Mouse (Mus musculus): ENCODE results near the gene Vpreb2. TPM values are rescaled to one million over a fixed set of nuclear protein-coding genes. Genes with fewer than 3 reads are reported as not detected.

Vpreb2 gene
- polyA plus RNA-seq, 1 experiment = not detected

- Histone ChIP-seq H3K27me3 (replicated peaks; ENCODE audit: control insufficient read depth, insufficient read depth, low read length) (no peaks in the 10 kb centered on the region), H3K27ac (ENCODE audit: insufficient read depth, low read depth, low read length) (no peak overlapping the region), H3K4me1 (ENCODE audit: control insufficient read depth, insufficient read depth, low read length) (no peaks in the 10 kb centered on the region), H3K36me3 (ENCODE audit: control insufficient read depth, insufficient read depth, low read length) (no peaks in the 10 kb centered on the region), H3K4me3 (ENCODE audit: insufficient read depth, low read depth, low read length) (no peak overlapping the region)
- no peak for DNase-seq
- 59% methylated on average over 8 of the region's 8 CpGs for WGBS
- no peak for TF ChIP-seq CTCF (conservative IDR thresholded peaks at IDR 0.05; ENCODE audit: insufficient read depth, insufficient read length, low read depth, low read length)
- TF ChIP-seq POLR2A (IDR thresholded peaks at IDR 0.05; ENCODE audit: low read depth, low read length) = no peak
These were observed 42.7 kb downstream of the Vpreb2 start for GRCm38 (mm10) chr16:18022780-18023557.

- H3K4me3 ChIP-seq (ENCODE audit: insufficient read depth, low read depth, low read length) = no peak overlapping the region
- H3K36me3 ChIP-seq (ENCODE audit: control insufficient read depth, insufficient read depth, low read length) = no peaks in the 10 kb centered on the region
- H3K4me1 ChIP-seq (ENCODE audit: control insufficient read depth, insufficient read depth, low read length) = no peaks in the 10 kb centered on the region
- DNase-seq = no peak
- TF ChIP-seq CTCF (conservative IDR thresholded peaks at IDR 0.05; ENCODE audit: insufficient read depth, insufficient read length, low read depth, low read length) (no peak), POLR2A (IDR thresholded peaks at IDR 0.05; ENCODE audit: low read depth, low read length) (no peak)
- no peak overlapping the region for H3K27ac ChIP-seq (ENCODE audit: insufficient read depth, low read depth, low read length)
- 65% methylated on average over 2 of the region's 2 CpGs for WGBS
- H3K27me3 ChIP-seq (replicated peaks; ENCODE audit: control insufficient read depth, insufficient read depth, low read length) = no peaks in the 10 kb centered on the region
These were observed 47.1 kb downstream of the Vpreb2 start for GRCm38 (mm10) chr16:18027371-18027770.

Other genes with a start within 250 kb of the Vpreb2 start
- 48.6 and 54.3 TPM in 2 replicates for gene Med15, start 247.5 kb upstream of the Vpreb2 start, polyA plus RNA-seq (2012; rRNA removed)
- gene Klhl22, start 220.8 kb upstream of the Vpreb2 start, polyA plus RNA-seq (2012; rRNA removed) = 50.9 and 69.4 TPM in 2 replicates
- 26.8 and 38.2 TPM in 2 replicates for gene Scarf2, start 183.1 kb upstream of the Vpreb2 start, polyA plus RNA-seq (2012; rRNA removed)
- gene B830017H08Rik, start 147.3 kb upstream of the Vpreb2 start, polyA plus RNA-seq (2012; rRNA removed) = 6.2 and 7.9 TPM in 2 replicates
- gene Car15, start 142.1 kb upstream of the Vpreb2 start, polyA plus RNA-seq (2012; rRNA removed) = 372 and 440 TPM in 2 replicates
- 7.7 and 10.3 TPM in 2 replicates for gene Gm20518, start 88.8 kb upstream of the Vpreb2 start, polyA plus RNA-seq (2012; rRNA removed)
- 0.12 and 0.14 TPM in 2 replicates for gene Tssk1, start 86.2 kb upstream of the Vpreb2 start, polyA plus RNA-seq (2012; rRNA removed)
- gene Dgcr2, start 81.9 kb upstream of the Vpreb2 start, polyA plus RNA-seq (2012; rRNA removed) = 99.8 and 127 TPM in 2 replicates
- 0.05 and 0.27 TPM in 2 replicates for gene Tssk2, start 81.8 kb upstream of the Vpreb2 start, polyA plus RNA-seq (2012; rRNA removed)
- gene Ess2, start 69.1 kb upstream of the Vpreb2 start, polyA plus RNA-seq (2012; rRNA removed) = 14.2 and 16.2 TPM in 2 replicates
- gene Gsc2, start 65.4 kb upstream of the Vpreb2 start, polyA plus RNA-seq (2012; rRNA removed) = not detected in 2 replicates
- 300 and 304 TPM in 2 replicates for gene Slc25a1, start 52.2 kb upstream of the Vpreb2 start, polyA plus RNA-seq (2012; rRNA removed)
- gene Dgcr6, start 72.4 kb downstream of the Vpreb2 start, polyA plus RNA-seq (2012; rRNA removed) = 135 and 142 TPM in 2 replicates
- 397 and 415 TPM in 2 replicates for gene Prodh, start 109.8 kb downstream of the Vpreb2 start, polyA plus RNA-seq (2012; rRNA removed)
- 18.9 and 26.7 TPM in 2 replicates for gene Rtn4r, start 147.2 kb downstream of the Vpreb2 start, polyA plus RNA-seq (2012; rRNA removed)
- not detected in 2 replicates for gene Ccdc188, start 237.5 kb downstream of the Vpreb2 start, polyA plus RNA-seq (2012; rRNA removed)

Data from kidney, adult 2 months (tissue).